Mouse (Mus musculus) G1E (cell line): ENCODE data around the gene Mta3.

ENCODE experiments used
- CTCF ChIP-seq: IDR thresholded peaks from 2 replicates; pipeline ENCODE4 v1.5.1; 2012; ENCODE audit warnings: low read depth, low read length, inconsistent platforms, mixed read lengths
- GATA1 ChIP-seq: IDR thresholded peaks from 2 replicates; pipeline ENCODE4 v1.6.1; 2012; ENCODE audit warnings: borderline replicate concordance, low read length, inconsistent platforms, mixed read lengths
- GATA2 ChIP-seq: IDR thresholded peaks from 2 replicates; pipeline ENCODE4 v1.6.1; 2012; ENCODE audit warnings: low read depth, low read length, inconsistent platforms, borderline replicate concordance
- POLR2AphosphoS5 ChIP-seq: IDR thresholded peaks from 2 replicates; pipeline ENCODE4 v1.6.1; 2012; ENCODE audit warnings: low read depth, low read length, inconsistent platforms; ENCODE audit not compliant: insufficient replicate concordance
- TAL1 ChIP-seq: conservative IDR thresholded peaks from 2 replicates; pipeline ENCODE4 v1.6.1; 2012; ENCODE audit warnings: low read depth, low read length, inconsistent platforms, mixed read lengths

- TF ChIP-seq CTCF (no peak), GATA1 (no peak), TAL1 (no peak), GATA2 (no peak), POLR2AphosphoS5 (no peak)
Observed at GRCm38 (mm10) chr17:83813050-83813449, 107.1 kb downstream of the Mta3 start.
